Mouse (Mus musculus) bone marrow, adult 2 months (tissue): ENCODE measurements around the gene Sox6.

Experiments used
- CTCF ChIP-seq: fragments of 200-500 bp; IDR thresholded peaks from 2 replicates; pipeline ENCODE4 v1.5.1; 2011; ENCODE audit warnings: low read length, control low read depth; ENCODE audit not compliant: control insufficient read depth, insufficient read depth
- POLR2A ChIP-seq: fragments of 200-500 bp; IDR thresholded peaks from 2 replicates; pipeline ENCODE4 v1.6.1; 2011; ENCODE audit warnings: low read depth, mild to moderate bottlenecking, control low read depth, low read length, borderline replicate concordance; ENCODE audit not compliant: control insufficient read depth

DNA sequence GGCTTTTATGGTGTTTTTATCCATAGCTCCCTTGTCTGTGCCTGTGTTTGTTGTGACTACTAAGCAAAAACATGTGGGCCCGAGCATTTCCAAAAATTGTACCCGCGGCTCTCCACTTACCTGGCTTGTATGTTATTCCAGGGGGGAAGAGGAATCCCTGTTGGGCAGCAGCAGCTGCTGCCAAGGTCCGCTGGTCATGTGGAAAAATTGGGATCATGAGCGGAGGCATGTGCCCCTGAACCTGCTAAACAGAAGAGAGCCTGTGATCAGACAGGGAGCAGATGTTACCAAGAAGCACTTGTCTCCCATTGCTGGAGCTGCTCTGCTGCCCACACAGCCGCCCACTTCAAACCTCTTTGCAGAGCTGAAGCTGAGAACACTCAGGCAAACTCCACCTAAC lies 441.2 kb downstream of the Sox6 start:
- TF ChIP-seq CTCF (no peak), POLR2A (no peak)
